In genomic region chr4:107879254-107880050, GRCm38 (mm10) we compare ENCODE assay signal across 8 mouse cellular contexts. TPM values are rescaled to one million over a fixed set of nuclear protein-coding genes. Genes with fewer than 3 reads are reported as not detected.
DNase-seq lines count a peak whose midpoint lies in the region; ATAC-seq and TF ChIP-seq lines count a peak whose summit lies in the region.

Gene Magoh, plus strand, starts transcription at chr4:107879755.

- no peak for TF ChIP-seq RAD21 in CH12.LX (IDR thresholded peaks at IDR 0.05; ENCODE audit: low read depth, low read length)

- dilution Hi-C loops in CH12.LX (cut with MboI; ENCODE audit: extremely low pct_ligation_motif_present, extremely low pct_unique_long_range_greater_than_20kb, low sequenced_read_pairs): no loop called here

- TF ChIP-seq POLR2A in CH12.LX (IDR thresholded peaks at IDR 0.05; ENCODE audit: low read depth, low read length): peak; percentile 94

- H3K27ac ChIP-seq in CH12.LX (ENCODE audit: insufficient read depth, low read depth): peak within 1 kb of the TSS; percentile 42
- H3K27ac ChIP-seq in forebrain, embryonic 11.5 days (ENCODE audit: low read depth, low read length): no peak within 1 kb of the TSS
- H3K27ac ChIP-seq in heart, embryonic 16.5 days (ENCODE audit: low read length): peak within 1 kb of the TSS; percentile 80
- H3K27ac ChIP-seq in liver, embryonic 15.5 days (replicated peaks): peak within 1 kb of the TSS; percentile 71
- no peak within 1 kb of the TSS for H3K27ac ChIP-seq in neural tube, embryonic 12.5 days

- WGBS in forebrain, embryonic 11.5 days: 3% methylated on average over 48 of the region's 48 CpGs
- WGBS in heart, embryonic 16.5 days: 2% methylated on average over 48 of the region's 48 CpGs
- 2% methylated on average over 48 of the region's 48 CpGs for WGBS in liver, embryonic 15.5 days (ENCODE audit: insufficient replicate concordance)
- 3% methylated on average over 48 of the region's 48 CpGs for WGBS in neural tube, embryonic 12.5 days

- peak within 1 kb of the TSS; percentile 89 for H3K9ac ChIP-seq in CH12.LX (ENCODE audit: insufficient read depth, low read depth)
- H3K9ac ChIP-seq in forebrain, embryonic 11.5 days (ENCODE audit: low read length): peak within 1 kb of the TSS; percentile 81
- peak within 1 kb of the TSS; percentile 91 for H3K9ac ChIP-seq in heart, embryonic 16.5 days (ENCODE audit: low read length)
- H3K9ac ChIP-seq in liver, embryonic 15.5 days: peak within 1 kb of the TSS; percentile 69
- H3K9ac ChIP-seq in neural tube, embryonic 12.5 days: peak within 1 kb of the TSS; percentile 80

- H3K79me2 ChIP-seq in CH12.LX (replicated peaks; ENCODE audit: control insufficient read depth, extremely low read depth, insufficient read depth, poor library complexity, severe bottlenecking): peaks cover 23% of the 10 kb centered on the region

- TF ChIP-seq CTCF in CH12.LX (conservative IDR thresholded peaks at IDR 0.05 in 1 of 2, IDR thresholded peaks at IDR 0.05 in 1 of 2; ENCODE audit: low read depth in 2 of 2, low read length in 2 of 2): no peak

- no peaks in the 10 kb centered on the region for H3K9me3 ChIP-seq in CH12.LX (replicated peaks; ENCODE audit: low read length)
- H3K9me3 ChIP-seq in forebrain, embryonic 11.5 days (ENCODE audit: control insufficient read depth, low read length): no peaks in the 10 kb centered on the region
- H3K9me3 ChIP-seq in heart, embryonic 16.5 days (replicated peaks; ENCODE audit: control insufficient read depth, low read length): no peaks in the 10 kb centered on the region
- H3K9me3 ChIP-seq in liver, embryonic 15.5 days (replicated peaks): no peaks in the 10 kb centered on the region
- no peaks in the 10 kb centered on the region for H3K9me3 ChIP-seq in neural tube, embryonic 12.5 days

- peaks cover 0 to 23% of the 10 kb centered on the region in 2 experiments; a peak in 2 of 4 replicates for H3K4me1 ChIP-seq in CH12.LX (ENCODE audit: control insufficient read depth in 1 of 2, insufficient read depth in 2 of 2)
- H3K4me1 ChIP-seq in forebrain, embryonic 11.5 days (replicated peaks; ENCODE audit: control insufficient read depth, insufficient read depth, low read length): peaks cover 4% of the 10 kb centered on the region
- peaks cover 12% of the 10 kb centered on the region for H3K4me1 ChIP-seq in heart, embryonic 16.5 days (ENCODE audit: control insufficient read depth, insufficient read depth, low read length)
- H3K4me1 ChIP-seq in liver, embryonic 15.5 days (replicated peaks): peaks cover 26% of the 10 kb centered on the region
- H3K4me1 ChIP-seq in neural tube, embryonic 12.5 days: peaks cover 15% of the 10 kb centered on the region

- no peaks in the 10 kb centered on the region for H3K27me3 ChIP-seq in CH12.LX (replicated peaks)
- no peaks in the 10 kb centered on the region for H3K27me3 ChIP-seq in forebrain, embryonic 11.5 days (ENCODE audit: control insufficient read depth, insufficient read depth, low read length)
- no peaks in the 10 kb centered on the region for H3K27me3 ChIP-seq in heart, embryonic 16.5 days (ENCODE audit: control insufficient read depth, insufficient read depth, low read length)
- no peaks in the 10 kb centered on the region for H3K27me3 ChIP-seq in liver, embryonic 15.5 days
- no peaks in the 10 kb centered on the region for H3K27me3 ChIP-seq in neural tube, embryonic 12.5 days (replicated peaks)

- no peak for TF ChIP-seq EP300 in CH12.LX (IDR thresholded peaks at IDR 0.05; ENCODE audit: low read length)

- H3K4me3 ChIP-seq in CH12.LX (replicated peaks in 1 of 3; ENCODE audit: low read depth in 2 of 3, low read length in 2 of 3, poor library complexity in 1 of 3): peak within 1 kb of the TSS; percentile 93 to 95 (median 93)
- H3K4me3 ChIP-seq in forebrain, embryonic 11.5 days (ENCODE audit: low read depth, low read length): peak within 1 kb of the TSS; percentile 80
- H3K4me3 ChIP-seq in heart, embryonic 16.5 days (ENCODE audit: low read length): peak within 1 kb of the TSS; percentile 88
- peak within 1 kb of the TSS; percentile 76 for H3K4me3 ChIP-seq in liver, embryonic 15.5 days (replicated peaks)
- H3K4me3 ChIP-seq in neural tube, embryonic 12.5 days: peak within 1 kb of the TSS; percentile 81

- ATAC-seq in forebrain, embryonic 11.5 days (replicated peaks; ENCODE audit: low FRiP score): peak; percentile 95
- ATAC-seq in heart, embryonic 16.5 days (replicated peaks; ENCODE audit: extremely low read depth, insufficient read depth, low FRiP score): peak; percentile 94
- peak; percentile 95 for ATAC-seq in liver, embryonic 15.5 days (ENCODE audit: insufficient read depth)
- ATAC-seq in neural tube, embryonic 12.5 days (ENCODE audit: low FRiP score, low read depth): peak; percentile 96

- H3K36me3 ChIP-seq in CH12.LX (replicated peaks in 1 of 2; ENCODE audit: control insufficient read depth in 1 of 2, insufficient read depth in 1 of 2, low read length in 1 of 2): peaks cover 21 to 36% of the 10 kb centered on the region in 2 experiments
- H3K36me3 ChIP-seq in forebrain, embryonic 11.5 days (ENCODE audit: control insufficient read depth, insufficient read depth, low read length): peaks cover 3% of the 10 kb centered on the region; the same call in 1 of the 2 replicates
- peaks cover 9% of the 10 kb centered on the region for H3K36me3 ChIP-seq in heart, embryonic 16.5 days (ENCODE audit: control insufficient read depth, insufficient read depth)
- H3K36me3 ChIP-seq in liver, embryonic 15.5 days (replicated peaks): peaks cover 34% of the 10 kb centered on the region
- H3K36me3 ChIP-seq in neural tube, embryonic 12.5 days: peaks cover 32% of the 10 kb centered on the region

- H3K4me2 ChIP-seq in CH12.LX (ENCODE audit: insufficient read depth, low read depth, poor library complexity, severe bottlenecking): peak within 1 kb of the TSS; percentile 95
- H3K4me2 ChIP-seq in forebrain, embryonic 11.5 days (ENCODE audit: low read depth, low read length, severe bottlenecking): peak within 1 kb of the TSS; percentile 66
- peak within 1 kb of the TSS; percentile 87 for H3K4me2 ChIP-seq in heart, embryonic 16.5 days (ENCODE audit: low read depth, low read length)
- peak within 1 kb of the TSS; percentile 78 for H3K4me2 ChIP-seq in liver, embryonic 15.5 days
- H3K4me2 ChIP-seq in neural tube, embryonic 12.5 days (replicated peaks): peak within 1 kb of the TSS; percentile 81

- in situ Hi-C loops in CH12.LX (cut with MboI; ENCODE audit: low pct_ligation_motif_present, low pct_unique_long_range_greater_than_20kb, low sequenced_read_pairs): no loop called here

- peak; percentile 97 for DNase-seq in CH12.LX (ENCODE audit: extremely low read depth)
- DNase-seq in c-Kit-positive CD71-positive TER-119-negative erythroid progenitor cells, embryonic 14.5 days (ENCODE audit: low read depth): peak; percentile 99
- peak; percentile 97 for DNase-seq in forebrain, embryonic 11.5 days (ENCODE audit: low spot score)
- peak; percentile 98 to 99 for DNase-seq in kidney, postnatal 36 days
- DNase-seq in telencephalon, adult 2 months (ENCODE audit: low read depth, low spot score): peak; percentile 95

TF ChIP-seq in CH12.LX, 34 proteins besides CTCF, POLR2A, EP300 and RAD21 (continues in another document):
- TF ChIP-seq USF2 (conservative IDR thresholded peaks at IDR 0.05; ENCODE audit: low read depth, low read length) (no peak), CHD2 (IDR thresholded peaks at IDR 0.05; ENCODE audit: low read length) (peak; percentile 90), NRF1 (IDR thresholded peaks at IDR 0.05; ENCODE audit: low read depth, low read length) (0 out of 2 replicates have a peak, but pooled peaks have one; percentile 21), TCF12 (IDR thresholded peaks at IDR 0.05; ENCODE audit: low read depth, low read length) (peak; percentile 82), ZC3H11A (IDR thresholded peaks at IDR 0.05; ENCODE audit: low read depth, low read length) (no peak), SIN3A (IDR thresholded peaks at IDR 0.05; ENCODE audit: low read length) (peak; percentile 99), E2F4 (IDR thresholded peaks at IDR 0.05; ENCODE audit: insufficient replicate concordance, low read depth, low read length) (peak; percentile 97), ELF1 (IDR thresholded peaks at IDR 0.05; ENCODE audit: low read depth, low read length) (peak; percentile 81), HCFC1 (IDR thresholded peaks at IDR 0.05; ENCODE audit: low read depth, low read length) (peak; percentile 91), TBP (conservative IDR thresholded peaks at IDR 0.05; ENCODE audit: low read depth, low read length) (peak; percentile 95), ETS1 (conservative IDR thresholded peaks at IDR 0.05; ENCODE audit: low read depth, low read length) (peak; percentile 20; the same call in 1 of the 2 replicates), MAZ (IDR thresholded peaks at IDR 0.05; ENCODE audit: low read depth, low read length) (0 out of 2 replicates have a peak, but pooled peaks have one; percentile 28), PAX5 (IDR thresholded peaks at IDR 0.05; ENCODE audit: low read length) (no peak), RCOR1 (conservative IDR thresholded peaks at IDR 0.05; ENCODE audit: low read depth, low read length) (0 out of 2 replicates have a peak, but pooled peaks have one; percentile 27), MAX (IDR thresholded peaks at IDR 0.05; ENCODE audit: low read length) (no peak; the same call in 1 of the 2 replicates), JUND (conservative IDR thresholded peaks at IDR 0.05; ENCODE audit: low read depth, low read length) (no peak), SMC3 (IDR thresholded peaks at IDR 0.05; ENCODE audit: low read depth, low read length) (no peak), MXI1 (IDR thresholded peaks at IDR 0.05; ENCODE audit: low read depth, low read length) (peak; percentile 83), POLR2AphosphoS2 (IDR thresholded peaks at IDR 0.05; ENCODE audit: low read depth, low read length) (0 out of 2 replicates have a peak, but pooled peaks have one; percentile 70), NELFE (IDR thresholded peaks at IDR 0.05; ENCODE audit: low read depth, low read length) (peak; percentile 92), GABPA (IDR thresholded peaks at IDR 0.05; ENCODE audit: insufficient replicate concordance, low read depth, low read length) (peak; percentile 74), IRF4 (IDR thresholded peaks at IDR 0.05; ENCODE audit: low read depth, low read length) (peak; percentile 34; the same call in 1 of the 2 replicates), MYC (IDR thresholded peaks at IDR 0.05; ENCODE audit: low read depth, low read length) (no peak)

RNA-seq across cellular contexts. Expression of gene Magoh, which starts in this region (rescaled TPM):
- total RNA-seq in CH12.LX (2012; rRNA removed) (165 and 201 TPM in 2 replicates), CH12.LX (2014; rRNA removed) (369 and 395 TPM in 2 replicates)
- 217 and 230 TPM in 2 replicates for polyA plus RNA-seq in CH12.LX (2012; ENCODE audit: insufficient read length, low read depth)
- 214 and 246 TPM in 2 replicates for polyA plus RNA-seq in forebrain, embryonic 11.5 days (2014; fragmentation: Nextera tagmentation; extraction: Ambion mirVana)
- 77.2 and 86.6 TPM in 2 replicates for polyA plus RNA-seq in heart, embryonic 16.5 days (2015; fragmentation: Nextera tagmentation; extraction: Ambion mirVana)
- 62.0 and 80.4 TPM in 2 replicates for polyA plus RNA-seq in liver, embryonic 15.5 days (2015; fragmentation: Nextera tagmentation; extraction: Ambion mirVana)
- 169 and 182 TPM in 2 replicates for polyA plus RNA-seq in neural tube, embryonic 12.5 days (2016; fragmentation: Nextera tagmentation; extraction: Ambion mirVana)

Comparison
In these comparisons a context has a peak if more than half of its experiments do, and no peak if none do; other contexts are left out.
1. H3K27ac ChIP-seq: peak in CH12.LX (single experiment), heart, embryonic 16.5 days (single experiment) and liver, embryonic 15.5 days (single experiment); none in forebrain, embryonic 11.5 days (single experiment) and neural tube, embryonic 12.5 days (single experiment).
2. Peak in every context shown above with its lines, with median percentiles within 50 percentile points of each other: DNase-seq, H3K4me2 ChIP-seq, H3K4me3 ChIP-seq, H3K9ac ChIP-seq and ATAC-seq.